Mouse (Mus musculus) fibroblast of lung, adult 2 months (primary cell): ENCODE measurements around the gene Gm11213.
A peak's percentile ranks its signal among the peaks of the same experiment; 100 is the strongest.

Source experiments
- DNase-seq: peaks from one replicate; pipeline ENCODE4 v3.0.0-alpha.2; 2011; ENCODE audit warnings: low read depth

The Gm11213 gene

GRCm38 (mm10) chr4:63580078-63580477, 25.0 kb downstream of the Gm11213 start:
- no peak for DNase-seq

- no peak for DNase-seq
These were observed 25.4 kb downstream of the Gm11213 start for GRCm38 (mm10) chr4:63579649-63580048.

GRCm38 (mm10) chr4:63572621-63573020, 32.4 kb downstream of the Gm11213 start:
- DNase-seq: no peak

GRCm38 (mm10) chr4:63570208-63570781, 34.8 kb downstream of the Gm11213 start:
- DNase-seq: peak; percentile 37

GRCm38 (mm10) chr4:63569322-63569721, 35.7 kb downstream of the Gm11213 start:
- no peak for DNase-seq

GRCm38 (mm10) chr4:63567712-63568390, 37.2 kb downstream of the Gm11213 start:
- DNase-seq: no peak

- no peak for DNase-seq
These were observed 42.3 kb downstream of the Gm11213 start for GRCm38 (mm10) chr4:63562742-63563141.

GRCm38 (mm10) chr4:63561861-63562675, 43.0 kb downstream of the Gm11213 start:
- DNase-seq: no peak

GRCm38 (mm10) chr4:63560079-63560478, 45.0 kb downstream of the Gm11213 start:
- DNase-seq: no peak

GRCm38 (mm10) chr4:63559127-63559697, 45.8 kb downstream of the Gm11213 start:
- DNase-seq: no peak

- DNase-seq: no peak
These were observed 46.5 kb downstream of the Gm11213 start, which contains the start of gene Tmem268 for GRCm38 (mm10) chr4:63558407-63559081. Gene Tmem268 (plus strand): TSS chr4:63558781.

GRCm38 (mm10) chr4:63557124-63558059, 47.7 kb downstream of the Gm11213 start:
- DNase-seq: no peak

GRCm38 (mm10) chr4:63556665-63557064, 48.4 kb downstream of the Gm11213 start:
- no peak for DNase-seq

GRCm38 (mm10) chr4:63555111-63555510, 50.0 kb downstream of the Gm11213 start:
- no peak for DNase-seq

GRCm38 (mm10) chr4:63554616-63555015, 50.4 kb downstream of the Gm11213 start:
- DNase-seq: no peak

- DNase-seq: no peak
These were observed 51.1 kb downstream of the Gm11213 start for GRCm38 (mm10) chr4:63553789-63554576.

- DNase-seq: no peak
These were observed 52.2 kb downstream of the Gm11213 start for GRCm38 (mm10) chr4:63552865-63553264.

- no peak for DNase-seq
These were observed 54.2 kb downstream of the Gm11213 start for GRCm38 (mm10) chr4:63550908-63551307.

GRCm38 (mm10) chr4:63548491-63548890, 56.6 kb downstream of the Gm11213 start:
- no peak for DNase-seq

- DNase-seq: no peak
These were observed 57.3 kb downstream of the Gm11213 start for GRCm38 (mm10) chr4:63547799-63548198.
